Mouse (Mus musculus) erythroblast, embryonic 14.5 days (primary cell): ENCODE measurements around the gene Kansl1.

Source experiments
- GATA1 ChIP-seq: IDR thresholded peaks from 2 replicates; pipeline ENCODE4 v1.6.1; 2012; ENCODE audit warnings: low read length, inconsistent platforms, mixed read lengths
- TAL1 ChIP-seq: IDR thresholded peaks from 3 replicates; pipeline ENCODE4 v1.6.1; 2012; ENCODE audit warnings: low read length, inconsistent platforms, mixed read lengths

- TF ChIP-seq GATA1 (no peak), TAL1 (no peak)
Measured at GRCm38 (mm10) chr11:104322142-104322541, 146.5 kb downstream of the Kansl1 start.
